Mouse (Mus musculus) stomach, embryonic 16.5 days (tissue): ENCODE data around the gene Bysl. TPM values are rescaled to one million over a fixed set of nuclear protein-coding genes. Genes with fewer than 3 reads are reported as not detected.
"Not testable (repeated sequence)": the region's sequence is repeated elsewhere in the genome, so short reads cannot be mapped to it uniquely, and the experiment has no call there.

Source experiments
- ATAC-seq: fragments of 200-750 bp; cut with Nextera tagmentation; 2 replicates; pipeline ENCODE4 v1.8.0; 2017; ENCODE audit warnings: moderate number of reproducible peaks, moderate TSS enrichment; ENCODE audit not compliant: insufficient read depth, low FRiP score
- H3K27ac ChIP-seq: fragments of 300-500 bp; sonication (generic); 2 replicates; pipeline ENCODE4 v1.5.1; 2014; ENCODE audit warnings: low read length
- H3K27me3 ChIP-seq: fragments of 300-500 bp; sonication (generic); 2 replicates; pipeline ENCODE4 v1.6.1; 2014; ENCODE audit warnings: low read length, control low read depth, mixed read lengths; ENCODE audit not compliant: control insufficient read depth, insufficient read depth
- H3K36me3 ChIP-seq: fragments of 300-500 bp; sonication (generic); 2 replicates; pipeline ENCODE4 v1.6.1; 2014; ENCODE audit warnings: low read length; ENCODE audit not compliant: control insufficient read depth, insufficient read depth
- H3K4me1 ChIP-seq: fragments of 300-500 bp; sonication (generic); 2 replicates; pipeline ENCODE4 v1.6.1; 2014; ENCODE audit warnings: low read length, control low read depth, mixed read lengths; ENCODE audit not compliant: control insufficient read depth, insufficient read depth
- H3K4me2 ChIP-seq: fragments of 300-500 bp; sonication (generic); 2 replicates; pipeline ENCODE4 v1.6.1; 2014; ENCODE audit warnings: low read depth, low read length, mixed read lengths
- H3K4me3 ChIP-seq: fragments of 300-500 bp; sonication (generic); replicated peaks from 2 replicates; pipeline ENCODE4 v1.5.1; 2014; ENCODE audit warnings: mild to moderate bottlenecking, low read length
- H3K9ac ChIP-seq: fragments of 300-500 bp; sonication (generic); 2 replicates; pipeline ENCODE4 v1.6.1; 2014; ENCODE audit warnings: low read length
- H3K9me3 ChIP-seq: fragments of 300-500 bp; sonication (generic); replicated peaks from 2 replicates; pipeline ENCODE4 v1.6.1; 2016; ENCODE audit warnings: low read length, control low read depth; ENCODE audit not compliant: control insufficient read depth
- WGBS: fragments of 180-500 bp; shearing (Covaris S2); extraction: QIAGEN DNeasy Blood & Tissue Kit; methylation state at CpG from one replicate; pipeline ENCODE4 v1.1.7; 2014; 5-methylcytosine and 5-hydroxymethylcytosine counted together
- polyA plus RNA-seq: library from polyadenylated mRNA; unstranded; fragments of >200 nt; fragmentation: Nextera tagmentation; extraction: Ambion mirVana; gene quantifications from 2 replicates; pipeline ENCODE4 v1.2.1, GENCODE M21; 2015

Bysl gene
- polyA plus RNA-seq, 1 experiment from 2014 or later, result 22.1 TPM

DNA sequence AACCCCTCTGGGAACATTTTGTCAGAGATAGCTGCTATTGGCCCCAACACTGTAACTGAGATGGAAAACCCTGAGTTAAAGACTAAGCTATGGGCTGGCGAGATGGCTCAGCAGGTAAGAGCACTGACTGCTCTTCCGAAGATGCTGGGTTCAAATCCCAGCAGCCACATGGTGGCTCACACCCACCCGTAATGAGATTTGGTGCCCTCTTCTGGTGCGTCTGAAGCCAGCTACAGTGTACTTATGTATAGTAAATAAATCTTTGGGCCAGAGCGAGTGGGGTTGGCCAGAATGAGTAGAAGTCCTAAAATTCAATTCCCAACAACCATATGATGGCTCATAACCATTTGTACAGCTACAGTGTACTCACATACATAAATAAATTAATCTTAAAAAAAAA, 5.1 kb downstream of the Bysl start:
- Histone ChIP-seq H3K4me3 (no peak overlapping the region), H3K9me3 (no peaks in the 10 kb centered on the region), H3K4me2 (no peak overlapping the region), H3K27me3 (no peaks in the 10 kb centered on the region), H3K27ac (no peak overlapping the region), H3K4me1 (0 out of 2 replicates have a peak, but pooled peaks cover 6% of the 10 kb centered on the region), H3K36me3 (peaks cover 11% of the 10 kb centered on the region), H3K9ac (no peak overlapping the region)
- no peak for ATAC-seq
- WGBS, result 73% methylated on average over 5 of the region's 5 CpGs

- H3K36me3 ChIP-seq, result peaks cover 25% of the 10 kb centered on the region
- WGBS, result 88% methylated on average over 11 of the region's 11 CpGs
- no peaks in the 10 kb centered on the region for H3K9me3 ChIP-seq
- H3K27me3 ChIP-seq, result no peaks in the 10 kb centered on the region
- H3K4me3 ChIP-seq, result no peak overlapping the region
- H3K4me2 ChIP-seq, result no peak overlapping the region
- no peak overlapping the region for H3K27ac ChIP-seq
- no peak overlapping the region for H3K9ac ChIP-seq
- peaks cover 12% of the 10 kb centered on the region for H3K4me1 ChIP-seq
- ATAC-seq, result no peak
These were observed 9.0 kb downstream of the Bysl start for GRCm38 (mm10) chr17:47602289-47602688.

DNA sequence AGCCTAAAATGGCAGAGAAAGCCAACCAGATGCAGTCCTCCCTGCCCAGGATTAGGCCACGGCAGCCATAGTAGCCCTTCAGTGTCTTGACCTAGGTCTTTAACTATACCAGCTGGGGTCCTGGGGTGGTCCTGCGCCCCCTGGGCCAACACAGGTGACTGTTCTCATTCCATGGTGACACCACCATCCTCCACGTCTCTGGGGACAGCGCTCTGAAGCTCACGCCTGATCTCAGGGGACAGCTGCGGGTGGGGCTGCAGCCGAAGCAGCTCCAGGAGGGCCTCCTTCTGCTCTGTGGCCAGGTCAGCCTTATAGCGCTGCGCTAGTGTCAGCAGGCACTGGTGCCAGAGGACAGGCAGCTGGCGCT, 9.9 kb downstream of the Bysl start:
- Histone ChIP-seq H3K36me3 (peaks cover 25% of the 10 kb centered on the region), H3K9ac (no peak overlapping the region), H3K4me1 (peaks cover 22% of the 10 kb centered on the region), H3K9me3 (no peaks in the 10 kb centered on the region), H3K27ac (no peak overlapping the region), H3K27me3 (no peaks in the 10 kb centered on the region), H3K4me3 (no peak overlapping the region), H3K4me2 (no peak overlapping the region)
- 89% methylated on average over 10 of the region's 10 CpGs for WGBS
- no peak for ATAC-seq

DNA sequence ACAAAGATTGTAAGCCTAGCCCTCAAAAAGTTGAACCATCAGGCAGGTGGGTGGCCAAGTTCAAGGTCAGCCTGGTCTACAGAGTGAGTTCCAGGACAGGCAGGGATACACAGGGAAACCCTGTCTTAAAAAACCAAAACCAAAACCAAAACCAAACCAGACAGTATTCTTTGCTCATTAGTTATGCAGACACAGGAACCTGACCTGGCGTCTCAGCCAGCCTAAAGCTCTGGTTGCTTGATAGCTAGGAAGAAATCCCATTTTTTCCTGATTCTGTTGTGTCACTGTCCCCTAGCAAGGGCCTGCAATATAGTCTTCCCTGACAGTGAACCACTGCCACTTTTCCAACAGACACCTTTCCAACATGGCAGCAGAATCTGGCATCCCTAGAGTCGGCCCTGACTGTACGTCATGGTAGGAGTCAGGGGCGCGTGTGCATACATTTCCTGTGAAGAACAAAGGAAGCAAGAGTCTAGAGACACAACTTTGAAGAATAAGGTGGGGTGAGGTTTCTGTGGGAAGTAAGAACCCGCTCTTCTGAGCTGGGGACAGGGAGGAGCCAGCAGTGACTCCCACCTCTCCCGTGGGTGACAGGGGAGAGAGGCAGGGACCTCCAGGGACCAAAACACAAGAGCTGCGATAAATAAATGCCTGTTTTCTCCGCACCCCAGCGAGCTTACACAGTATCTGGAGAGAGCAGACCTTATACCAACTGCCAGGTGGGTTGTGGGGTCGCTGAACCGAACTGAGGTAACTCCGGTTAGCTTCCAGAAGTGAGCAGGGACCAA, 10.5 kb downstream of the Bysl start:
- H3K36me3 ChIP-seq, result peaks cover 25% of the 10 kb centered on the region

DNA sequence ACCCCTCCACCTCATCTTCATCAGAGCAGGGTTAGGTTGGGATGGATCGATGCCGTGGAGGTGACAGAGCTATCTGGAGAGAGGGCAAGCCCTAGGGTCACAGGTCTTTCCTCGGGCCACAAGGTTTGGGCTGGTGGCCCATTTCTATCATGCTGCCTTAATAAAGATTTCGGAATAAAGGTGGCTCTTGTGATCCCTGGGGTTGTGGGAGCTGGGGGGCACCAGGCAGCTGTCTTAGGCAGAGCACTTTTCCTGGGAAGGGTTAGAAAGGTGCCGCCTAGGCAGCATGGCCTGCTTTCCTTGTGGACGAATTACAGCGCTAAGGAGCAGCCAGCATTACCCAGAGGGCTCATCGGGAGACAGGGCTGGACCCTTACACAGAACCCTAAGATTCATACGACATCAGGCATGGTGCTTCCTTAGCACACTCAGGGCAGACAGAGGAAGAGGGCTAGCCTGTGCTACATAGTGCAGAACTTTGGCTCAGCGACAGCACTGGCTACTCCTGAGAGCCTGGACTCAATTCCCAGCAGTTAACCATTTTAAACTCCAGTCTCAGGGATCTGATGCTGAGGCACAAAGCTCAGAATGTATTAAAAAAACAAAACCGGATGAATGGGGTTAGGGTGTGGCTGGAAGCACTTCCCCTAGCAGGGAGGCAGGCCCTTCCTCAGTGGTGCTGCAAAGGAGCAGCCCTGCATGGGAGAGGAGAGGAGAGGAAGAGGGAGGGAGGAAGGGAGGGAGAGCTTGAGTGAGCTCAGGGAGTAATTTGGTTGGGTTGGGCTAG, 11.6 kb downstream of the Bysl start:
- no peaks in the 10 kb centered on the region for H3K27me3 ChIP-seq
- H3K9ac ChIP-seq, result peak overlapping the region; percentile 11; the same call in 1 of the 2 replicates
- peaks cover 32% of the 10 kb centered on the region for H3K4me1 ChIP-seq
- no peak overlapping the region for H3K4me2 ChIP-seq
- no peak for ATAC-seq
- peak overlapping the region; percentile 72 for H3K27ac ChIP-seq
- no peak overlapping the region for H3K4me3 ChIP-seq
- H3K36me3 ChIP-seq, result peaks cover 25% of the 10 kb centered on the region
- WGBS, result 67% methylated on average over 11 of the region's 11 CpGs
- H3K9me3 ChIP-seq, result no peaks in the 10 kb centered on the region

More for the DNA sequence above, 10.5 kb downstream of the Bysl start:
- 83% methylated on average over 13 of the region's 13 CpGs for WGBS
- H3K4me3 ChIP-seq, result no peak overlapping the region
- H3K9ac ChIP-seq, result no peak overlapping the region
- no peak overlapping the region for H3K4me2 ChIP-seq
- ATAC-seq, result no peak
- peak overlapping the region; percentile 72 for H3K27ac ChIP-seq
- no peaks in the 10 kb centered on the region for H3K9me3 ChIP-seq
- peaks cover 27% of the 10 kb centered on the region for H3K4me1 ChIP-seq
- no peaks in the 10 kb centered on the region for H3K27me3 ChIP-seq

- peak overlapping the region; percentile 99 for H3K27ac ChIP-seq
- H3K9ac ChIP-seq, H3K9me3 ChIP-seq, H3K4me3 ChIP-seq, H3K27me3 ChIP-seq, H3K4me2 ChIP-seq, ATAC-seq: not testable (repeated sequence)
- WGBS, result 77% methylated on average over 10 of the region's 10 CpGs
- H3K4me1 ChIP-seq, result peaks cover 32% of the 10 kb centered on the region
- H3K36me3 ChIP-seq, result peaks cover 22% of the 10 kb centered on the region
These were observed 12.6 kb downstream of the Bysl start for GRCm38 (mm10) chr17:47598580-47599304.

DNA sequence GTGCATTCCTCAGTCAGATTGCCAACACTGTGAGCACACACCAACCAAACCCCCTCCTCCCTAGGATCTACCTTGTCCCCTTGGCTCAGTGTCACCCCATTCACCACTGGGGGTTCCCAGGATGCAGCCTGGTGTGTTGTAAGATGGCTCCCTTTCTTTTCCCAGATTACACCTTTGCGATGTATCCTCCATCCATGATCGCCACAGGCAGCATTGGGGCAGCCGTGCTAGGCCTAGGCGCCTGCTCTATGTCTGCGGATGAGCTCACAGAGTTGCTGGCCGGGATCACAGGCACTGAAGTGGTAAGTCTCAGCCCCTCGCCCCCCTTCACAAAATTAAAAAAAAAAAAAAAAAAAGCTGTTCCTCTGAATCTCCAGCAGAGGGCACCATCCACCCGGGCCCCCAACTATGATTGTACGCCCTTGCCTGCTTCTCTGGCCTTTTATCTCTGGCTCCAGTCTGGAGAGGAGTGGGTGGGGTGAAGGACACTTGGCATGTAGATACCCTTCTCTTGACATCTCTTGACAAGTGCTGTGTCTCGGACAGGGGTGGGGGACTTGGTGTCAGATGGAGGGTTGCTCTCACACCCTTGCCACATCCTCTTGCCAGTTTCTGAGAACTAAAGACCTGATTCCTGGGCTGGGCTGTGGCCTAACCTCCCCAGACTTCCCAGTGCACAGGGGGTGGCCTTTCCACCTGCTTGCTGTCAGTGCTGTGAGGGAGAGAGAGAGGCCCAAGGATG, 13.3 kb downstream of the Bysl start:
- no peaks in the 10 kb centered on the region for H3K27me3 ChIP-seq
- H3K36me3 ChIP-seq, result peaks cover 22% of the 10 kb centered on the region
- H3K4me3 ChIP-seq, result peak overlapping the region; percentile 81; the same call in 1 of the 2 replicates
- no peak for ATAC-seq
- 23% methylated on average over 10 of the region's 10 CpGs for WGBS
- peaks cover 32% of the 10 kb centered on the region for H3K4me1 ChIP-seq
- no peaks in the 10 kb centered on the region for H3K9me3 ChIP-seq
- peak overlapping the region; percentile 99 for H3K27ac ChIP-seq
- H3K4me2 ChIP-seq, result peak overlapping the region; percentile 74
- peak overlapping the region; percentile 85 for H3K9ac ChIP-seq

GRCm38 (mm10) chr17:47597261-47597660, 14.0 kb downstream of the Bysl start:
- no peak for ATAC-seq
- H3K4me2 ChIP-seq, result peak overlapping the region; percentile 74
- H3K4me3 ChIP-seq, result peak overlapping the region; percentile 81
- peaks cover 38% of the 10 kb centered on the region for H3K4me1 ChIP-seq
- H3K9ac ChIP-seq, result peak overlapping the region; percentile 85
- H3K36me3 ChIP-seq, result peaks cover 22% of the 10 kb centered on the region
- H3K27ac ChIP-seq, result peak overlapping the region; percentile 99
- WGBS, result 58% methylated on average over 13 of the region's 13 CpGs
- no peaks in the 10 kb centered on the region for H3K27me3 ChIP-seq
- H3K9me3 ChIP-seq, result no peaks in the 10 kb centered on the region
